Mouse (Mus musculus): ENCODE measurements around the gene F830045P16Rik.

DNA sequence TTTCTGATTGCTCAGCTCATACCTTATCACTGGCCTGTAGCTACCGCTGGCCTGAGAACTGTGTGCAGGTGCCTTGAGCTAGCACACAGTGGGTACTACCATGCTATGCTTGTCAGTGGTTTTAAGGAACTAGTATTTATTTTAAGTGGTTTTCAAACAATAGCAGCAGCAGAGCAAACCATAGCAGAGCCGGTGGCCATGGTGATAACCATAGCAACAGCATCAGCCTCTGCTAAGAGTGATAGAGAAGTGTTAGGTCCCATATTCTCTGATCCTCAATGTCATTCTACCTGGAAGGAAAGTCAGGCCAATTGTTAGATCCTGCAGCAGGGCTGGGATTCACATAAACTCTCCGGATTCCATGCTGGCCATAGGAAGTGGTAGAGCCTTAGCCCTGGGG, 121.8 kb downstream of the F830045P16Rik start:
- TF ChIP-seq CTCF (conservative IDR thresholded peaks at IDR 0.05; ENCODE audit: low read length), result no peak
- TF ChIP-seq POU5F1 (IDR thresholded peaks at IDR 0.05; ENCODE audit: borderline replicate concordance, low read length), result no peak
